Mouse (Mus musculus): ENCODE results near the gene Olfr33.

The Olfr33 gene

GRCm38 (mm10) chr7:102718970-102719369, at the start of gene Olfr33:
TSS of gene Olfr33 (minus strand) at chr7:102719070.
- no peak for DNase-seq

GRCm38 (mm10) chr7:102759266-102759665, 40.4 kb upstream of the Olfr33 start, which contains the start of the genes Olfr560 and Olfr78:
TSS of gene Olfr560 (minus strand) at chr7:102759366.
TSS of gene Olfr78 (minus strand) at chr7:102759471.
- no peak for DNase-seq

- no peak for DNase-seq
Measured at GRCm38 (mm10) chr7:102752086-102752485, 33.2 kb upstream of the Olfr33 start.

GRCm38 (mm10) chr7:102737705-102738104, 18.8 kb upstream of the Olfr33 start:
- DNase-seq = no peak

- no peak for DNase-seq
Measured at GRCm38 (mm10) chr7:102733793-102734192, 14.9 kb upstream of the Olfr33 start.

- DNase-seq = no peak
Measured at GRCm38 (mm10) chr7:102727391-102727790, 8.5 kb upstream of the Olfr33 start, which contains the start of gene Olfr559. TSS of gene Olfr559 (minus strand) at chr7:102727491.

- DNase-seq = no peak
Measured at GRCm38 (mm10) chr7:102701915-102702314, 17.0 kb downstream of the Olfr33 start, which contains the start of gene Olfr558. TSS of gene Olfr558 (plus strand) at chr7:102702215.

- DNase-seq = no peak
Measured at GRCm38 (mm10) chr7:102698461-102698860, 20.4 kb downstream of the Olfr33 start.

- no peak for DNase-seq
Measured at GRCm38 (mm10) chr7:102695358-102696125, 23.3 kb downstream of the Olfr33 start, which contains the start of gene Olfr557. TSS of gene Olfr557 (plus strand) at chr7:102695910.

GRCm38 (mm10) chr7:102686944-102687501, 31.8 kb downstream of the Olfr33 start, which contains the start of gene Trim68:
TSS of gene Trim68 (minus strand) at chr7:102687327.
- peak; percentile 89 for DNase-seq

GRCm38 (mm10) chr7:102681916-102682315, 37.0 kb downstream of the Olfr33 start:
- no peak for DNase-seq

- DNase-seq = no peak
Measured at GRCm38 (mm10) chr7:102676225-102676624, 42.6 kb downstream of the Olfr33 start.

- DNase-seq = no peak
Measured at GRCm38 (mm10) chr7:102665378-102665777, 53.5 kb downstream of the Olfr33 start.

- DNase-seq = no peak
Measured at GRCm38 (mm10) chr7:102664599-102664998, 54.3 kb downstream of the Olfr33 start, which contains the start of gene Olfr556. TSS of gene Olfr556 (plus strand) at chr7:102664899.
